Mouse (Mus musculus) regulatory T cell (primary cell): ENCODE results near the gene Camk1d.

ENCODE experiments used
- in situ Hi-C: fragments of 300-600 bp; cut with MboI, MseI; formaldehyde crosslinking; loops from one replicate; pipeline ENCODE4 v1.15.1; 2025; ENCODE audit warnings: high pct_unique_total_duplicates

Gene Camk1d

GRCm38 (mm10) chr2:5712255-5712654 lies 2.1 kb downstream of the Camk1d start:
- in situ Hi-C loops: loop anchor here (5.0 to 10.0 kb wide), 2 partner anchors 60 to 133 kb away; partner anchors contain the start of genes Cdc123 and Nudt5

- in situ Hi-C loops: loop anchor here (5.0 to 10.0 kb wide), 2 partner anchors 58 to 135 kb away; partner anchors contain the start of genes Cdc123 and Nudt5
These were observed 4.4 kb downstream of the Camk1d start for GRCm38 (mm10) chr2:5709911-5710310.

- in situ Hi-C loops: no loop called here
These were observed 6.2 kb downstream of the Camk1d start for GRCm38 (mm10) chr2:5707871-5708733.

- in situ Hi-C loops: no loop called here
These were observed 7.7 kb downstream of the Camk1d start for GRCm38 (mm10) chr2:5706618-5707017.

- in situ Hi-C loops: no loop called here
These were observed 11.9 kb downstream of the Camk1d start for GRCm38 (mm10) chr2:5702370-5702769.

GRCm38 (mm10) chr2:5700931-5701330 lies 13.4 kb downstream of the Camk1d start:
- in situ Hi-C loops: no loop called here

GRCm38 (mm10) chr2:5698451-5698850 lies 15.9 kb downstream of the Camk1d start:
- in situ Hi-C loops: no loop called here

GRCm38 (mm10) chr2:5694094-5694493 lies 20.2 kb downstream of the Camk1d start:
- in situ Hi-C loops: no loop called here

GRCm38 (mm10) chr2:5691729-5692128 lies 22.6 kb downstream of the Camk1d start:
- in situ Hi-C loops: no loop called here

GRCm38 (mm10) chr2:5683366-5683765 lies 30.9 kb downstream of the Camk1d start:
- in situ Hi-C loops: no loop called here

GRCm38 (mm10) chr2:5681909-5682308 lies 32.4 kb downstream of the Camk1d start:
- in situ Hi-C loops: no loop called here

GRCm38 (mm10) chr2:5681302-5681701 lies 33.0 kb downstream of the Camk1d start:
- in situ Hi-C loops: no loop called here

GRCm38 (mm10) chr2:5679055-5679454 lies 35.3 kb downstream of the Camk1d start:
- in situ Hi-C loops: no loop called here

GRCm38 (mm10) chr2:5677472-5677871 lies 36.8 kb downstream of the Camk1d start:
- in situ Hi-C loops: no loop called here

GRCm38 (mm10) chr2:5676786-5677185 lies 37.5 kb downstream of the Camk1d start:
- in situ Hi-C loops: no loop called here

- in situ Hi-C loops: no loop called here
These were observed 38.2 kb downstream of the Camk1d start for GRCm38 (mm10) chr2:5676143-5676483.

- in situ Hi-C loops: no loop called here
These were observed 38.7 kb downstream of the Camk1d start for GRCm38 (mm10) chr2:5675431-5676142.

- in situ Hi-C loops: no loop called here
These were observed 39.8 kb downstream of the Camk1d start for GRCm38 (mm10) chr2:5674512-5674911.

- in situ Hi-C loops: no loop called here
These were observed 40.5 kb downstream of the Camk1d start for GRCm38 (mm10) chr2:5673816-5674215.

- in situ Hi-C loops: no loop called here
These were observed 41.3 kb downstream of the Camk1d start for GRCm38 (mm10) chr2:5672906-5673589.

GRCm38 (mm10) chr2:5670146-5670545 lies 44.2 kb downstream of the Camk1d start:
- in situ Hi-C loops: no loop called here

GRCm38 (mm10) chr2:5669498-5670040 lies 44.7 kb downstream of the Camk1d start:
- in situ Hi-C loops: no loop called here
